Mouse (Mus musculus): ENCODE results near the gene Phactr3.

The Phactr3 gene

DNA sequence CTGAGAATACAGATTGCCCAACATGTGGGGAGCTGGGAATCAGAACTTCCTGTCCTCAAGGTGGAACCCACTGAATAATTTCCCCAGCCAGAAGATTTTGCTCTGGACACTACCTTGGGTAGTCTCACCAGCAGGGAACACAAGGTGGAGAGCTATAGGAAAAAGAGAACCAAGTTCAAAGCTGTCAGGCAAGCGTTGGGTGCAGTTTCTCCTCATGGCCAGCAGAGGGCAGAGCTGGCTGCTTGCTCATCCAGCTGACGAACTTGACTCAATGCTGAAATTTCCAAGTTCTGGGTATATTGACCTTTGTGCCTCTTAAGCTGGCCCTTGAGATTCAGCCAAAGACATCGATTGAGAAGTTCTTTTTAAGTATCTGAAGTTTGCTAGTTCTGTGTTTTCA lies 18.7 kb downstream of the Phactr3 start:
- DNase-seq, result peak; percentile 15 to 60

DNA sequence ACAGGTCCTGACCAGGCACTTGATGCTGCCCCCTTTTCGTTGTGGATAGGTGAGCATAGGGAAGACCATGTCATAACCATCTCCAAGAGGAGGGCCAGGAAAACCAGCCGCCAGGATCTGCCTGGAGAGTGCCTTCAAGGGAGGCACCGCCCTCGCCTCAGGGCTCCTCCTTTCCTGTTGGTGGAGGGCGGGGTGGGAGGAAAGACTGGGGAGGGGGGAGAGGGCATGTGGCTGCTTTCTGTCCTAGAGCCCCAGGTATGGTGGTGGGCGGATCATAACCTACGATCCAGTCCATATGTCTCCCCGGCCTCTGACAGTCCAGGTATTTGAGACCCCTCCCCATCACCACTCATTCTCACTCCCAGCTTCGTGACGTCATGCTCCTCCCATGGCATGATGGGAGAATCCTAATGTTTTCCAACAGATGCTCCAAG lies 22.7 kb downstream of the Phactr3 start:
- no peak for DNase-seq

DNA sequence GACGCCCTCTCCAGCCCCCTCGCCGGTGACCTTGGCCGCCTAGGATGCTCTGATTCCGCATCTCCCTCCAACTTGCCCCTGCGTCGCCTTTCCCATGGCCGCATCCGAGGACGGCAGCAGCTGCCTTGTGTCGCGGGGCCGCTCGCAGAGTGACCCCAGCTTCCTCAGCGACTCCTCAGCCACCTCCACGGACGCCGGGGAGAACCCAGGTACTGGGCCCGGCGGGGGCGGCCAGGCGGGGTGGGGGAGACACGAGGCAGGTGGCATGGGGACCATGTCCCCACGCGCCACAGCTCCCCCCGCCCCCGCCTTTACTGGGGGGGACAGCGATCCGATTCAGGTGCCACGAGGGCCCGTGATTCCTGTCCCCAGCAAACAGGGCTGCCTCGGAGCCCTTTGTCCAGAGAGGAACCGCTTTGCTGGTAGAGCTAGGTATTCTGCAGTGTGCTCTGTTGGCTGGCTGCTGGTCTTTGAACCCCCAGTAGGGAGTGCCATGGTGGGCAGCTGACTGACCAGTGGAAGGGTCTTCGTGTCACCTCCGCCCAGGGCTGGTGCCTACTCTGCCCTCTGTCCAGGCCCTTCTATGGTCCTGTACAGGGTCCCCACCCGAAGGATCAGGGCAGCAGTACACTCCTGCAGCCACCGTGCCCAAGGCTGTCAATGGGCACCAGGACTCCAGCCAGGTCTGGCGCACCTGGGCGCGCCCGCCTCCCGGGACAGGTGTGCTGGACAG lies 23.7 kb downstream of the Phactr3 start:
- no peak for DNase-seq

DNA sequence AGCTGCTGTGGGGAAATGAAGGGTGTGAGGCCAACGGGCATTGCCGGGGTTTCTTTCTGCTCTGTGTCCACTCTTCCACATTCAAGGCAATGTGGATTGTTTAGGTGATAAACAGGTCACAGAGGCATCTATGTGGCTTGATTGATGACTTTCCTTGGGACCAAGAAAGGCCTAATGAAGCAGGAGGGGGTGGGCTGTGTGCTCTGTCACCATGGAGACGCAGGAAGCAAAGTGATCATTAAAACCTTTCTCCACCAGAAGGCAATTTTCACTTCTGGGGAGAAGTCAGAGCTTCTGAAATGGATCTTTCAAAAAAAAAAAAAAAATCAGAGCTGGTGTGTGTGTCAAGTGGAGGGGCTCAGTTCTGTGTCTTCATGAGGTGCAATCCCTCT lies 24.2 kb downstream of the Phactr3 start:
- no peak for DNase-seq

DNA sequence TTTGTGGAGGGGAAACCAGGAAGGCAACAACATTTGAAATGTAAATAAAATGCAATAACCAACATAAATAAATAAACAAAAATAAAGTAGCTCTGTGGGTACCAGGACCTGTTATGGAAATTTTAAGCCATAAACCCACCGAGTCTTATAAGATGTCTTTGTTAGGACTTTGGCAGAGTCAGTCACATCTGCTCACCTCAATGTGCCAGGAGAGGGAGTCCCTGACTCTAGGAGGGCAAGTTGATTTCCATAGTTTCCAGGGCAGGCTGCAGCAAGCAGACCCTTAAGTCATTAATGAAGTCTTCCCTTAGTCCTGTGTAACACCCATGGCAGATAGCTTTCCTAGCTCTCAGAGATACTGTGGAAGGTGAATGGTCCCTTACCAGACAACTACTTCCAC lies 25.1 kb downstream of the Phactr3 start:
- no peak for DNase-seq

DNA sequence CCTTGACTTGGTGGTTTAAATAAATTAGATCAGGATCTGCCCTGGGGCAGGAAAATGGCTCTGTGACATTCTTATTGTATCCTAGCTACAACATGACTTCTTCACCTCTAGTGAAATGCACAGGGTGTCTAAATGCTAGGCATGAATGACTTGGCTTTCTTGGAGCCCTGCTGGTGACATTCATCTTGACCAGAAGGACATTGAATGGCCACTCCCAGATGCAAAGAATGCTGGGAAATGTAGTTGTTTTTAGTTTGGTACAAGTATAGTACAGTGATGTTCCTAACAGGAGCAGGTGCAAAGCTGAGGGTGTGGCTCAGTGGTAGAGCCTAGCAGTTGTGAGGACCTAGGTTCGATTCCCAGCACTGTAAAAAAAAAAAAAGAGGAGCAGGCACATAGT lies 30.5 kb downstream of the Phactr3 start:
- DNase-seq, result no peak

DNA sequence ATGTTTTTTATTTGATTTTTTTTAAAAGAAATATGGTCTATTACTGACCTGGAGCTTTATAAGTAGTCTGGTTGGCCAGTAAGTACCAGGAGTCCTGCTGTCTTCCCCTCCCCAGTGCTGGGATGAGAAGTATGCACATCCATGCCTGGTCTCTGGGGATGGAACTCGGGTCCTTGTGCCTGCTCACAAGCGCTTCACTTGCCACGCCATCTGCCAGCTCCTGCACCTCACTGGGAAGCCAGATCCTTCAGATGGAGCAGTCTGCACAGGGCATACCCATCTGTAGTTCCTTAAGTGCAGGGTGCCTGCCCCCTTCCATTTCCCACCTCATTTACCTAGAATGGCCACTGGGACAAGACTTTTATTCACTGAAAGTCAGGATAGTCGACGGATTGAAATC lies 31.9 kb downstream of the Phactr3 start:
- DNase-seq, result no peak

DNA sequence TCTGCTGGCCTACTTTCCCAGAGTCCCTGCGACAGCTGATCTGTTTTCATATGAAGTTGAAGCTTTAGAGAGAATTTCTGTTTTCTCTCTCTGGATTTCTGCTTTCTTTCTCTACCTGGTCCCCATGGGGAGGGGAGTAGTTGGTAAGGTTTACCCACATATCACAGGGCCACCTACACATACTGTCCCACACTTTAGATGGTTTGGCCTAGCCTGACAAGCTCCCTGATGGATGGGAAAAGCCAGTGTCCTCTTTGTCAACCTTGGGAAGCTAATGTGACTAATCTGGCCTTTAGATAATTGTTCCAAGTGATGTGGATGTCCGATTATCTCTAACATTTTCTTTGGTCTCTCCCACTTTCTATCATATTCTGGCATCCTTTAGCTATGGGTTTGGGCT lies 34.8 kb downstream of the Phactr3 start:
- DNase-seq, result no peak

DNA sequence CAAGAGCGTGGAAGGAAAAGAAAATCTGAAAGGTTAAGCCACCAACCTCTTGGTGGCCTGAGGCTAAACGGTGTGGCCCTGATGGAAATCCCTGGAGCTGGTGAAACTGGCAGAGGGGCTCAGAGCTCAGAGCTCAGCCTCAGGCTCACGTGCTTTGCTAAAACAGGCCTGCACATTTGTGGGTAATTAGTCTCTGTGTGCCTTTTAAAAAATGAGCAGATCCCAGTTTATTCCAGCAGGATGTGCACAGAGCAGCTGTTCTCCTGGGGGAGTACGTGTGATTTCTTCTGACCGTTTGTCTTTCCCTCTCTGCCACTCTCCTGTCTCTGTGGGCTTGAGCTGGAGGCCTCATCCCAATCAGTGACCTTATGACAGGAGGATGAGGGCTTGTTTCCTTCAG lies 35.4 kb downstream of the Phactr3 start:
- no peak for DNase-seq

DNA sequence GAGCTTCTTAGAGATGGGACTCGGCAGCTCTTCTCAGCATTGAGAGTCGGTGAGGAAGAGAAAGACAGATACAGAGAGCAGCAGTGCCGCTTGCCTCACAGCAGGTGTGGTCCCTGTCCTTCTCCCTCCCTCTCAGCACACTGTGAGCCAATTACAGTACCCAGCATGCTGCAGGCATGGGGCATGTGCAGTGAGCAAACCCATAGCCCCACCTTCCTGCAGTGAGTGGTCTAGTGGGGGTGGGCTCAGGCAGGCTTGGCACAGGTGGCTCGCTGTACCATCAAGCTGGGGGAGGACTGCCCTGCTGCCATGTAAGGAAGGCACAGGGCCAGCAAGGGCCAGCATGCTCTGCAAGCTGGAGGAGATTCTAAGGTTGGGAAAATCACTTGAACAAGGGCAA lies 35.8 kb downstream of the Phactr3 start:
- no peak for DNase-seq

DNA sequence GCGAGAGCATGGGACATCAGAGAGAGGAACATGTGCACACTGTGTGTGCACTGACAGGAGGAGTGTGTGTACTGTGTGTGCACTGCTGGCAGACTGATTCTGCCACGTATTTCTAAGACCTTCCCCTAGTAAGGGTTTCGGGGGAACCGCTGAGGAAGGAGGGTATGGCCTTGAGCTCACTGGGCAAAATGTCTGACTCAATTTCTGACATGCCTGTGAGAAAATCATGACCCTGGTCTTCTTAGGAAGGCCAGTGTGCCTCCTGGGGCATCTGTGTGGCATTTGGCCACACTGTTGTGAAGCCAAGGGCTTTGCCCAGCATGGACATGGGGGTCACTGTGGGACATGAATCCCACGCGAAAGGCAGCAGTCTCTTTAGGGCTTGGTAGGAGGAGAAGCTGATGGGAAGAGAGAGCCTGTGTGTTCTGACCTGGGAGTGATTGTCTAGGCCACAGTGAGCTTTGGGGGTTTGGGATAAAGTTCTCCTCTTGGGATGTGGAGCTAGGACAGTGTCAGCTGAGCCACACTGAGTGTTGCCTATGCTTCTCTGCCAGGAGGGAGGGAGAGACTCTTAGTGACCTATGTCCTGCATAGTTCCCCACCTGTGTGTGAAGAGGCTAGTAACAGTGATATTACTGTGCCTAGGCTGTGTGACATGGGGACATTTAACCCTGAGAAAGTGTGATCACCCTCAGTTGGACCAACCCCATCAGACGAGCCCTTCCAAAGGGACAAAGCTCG lies 36.6 kb downstream of the Phactr3 start:
- no peak for DNase-seq

DNA sequence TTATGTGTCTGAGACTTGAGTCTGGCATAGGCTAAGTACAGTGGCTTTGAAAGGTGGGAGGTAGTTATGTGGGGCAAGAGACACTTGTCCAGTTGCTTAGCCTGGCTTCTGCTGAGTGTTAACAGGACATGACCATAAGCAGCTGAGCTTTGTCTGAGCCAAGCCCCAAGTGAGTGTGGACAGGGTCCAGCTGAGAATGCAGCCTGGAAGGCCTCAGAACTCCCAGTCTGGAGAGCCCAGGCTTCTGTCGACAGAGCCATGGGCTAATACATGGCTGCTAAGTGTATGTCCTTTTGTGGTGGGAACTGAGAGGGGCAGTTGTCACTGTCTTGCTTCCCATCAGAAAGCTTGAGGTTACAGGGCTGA lies 37.1 kb downstream of the Phactr3 start:
- no peak for DNase-seq

DNA sequence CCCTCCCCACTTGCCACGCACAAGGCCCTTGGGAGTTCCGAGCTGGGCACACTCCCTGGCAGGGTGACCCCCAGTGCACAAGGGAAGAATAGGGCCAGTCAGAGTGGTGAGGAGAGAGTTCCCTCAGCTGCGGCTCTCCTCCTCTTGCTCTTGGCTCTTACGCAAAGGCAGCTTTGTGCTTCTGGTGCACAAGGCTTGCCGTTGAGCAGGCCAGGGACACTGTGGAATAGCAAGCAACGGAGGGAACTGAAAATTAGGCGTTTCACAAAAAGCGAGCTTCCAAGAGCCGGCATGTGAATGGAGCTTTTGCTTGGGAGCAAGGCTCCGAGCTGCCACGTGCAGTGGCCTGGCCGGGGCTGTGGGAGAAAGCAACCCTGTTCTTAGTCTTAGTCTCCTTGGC lies 40.2 kb downstream of the Phactr3 start:
- no peak for DNase-seq

DNA sequence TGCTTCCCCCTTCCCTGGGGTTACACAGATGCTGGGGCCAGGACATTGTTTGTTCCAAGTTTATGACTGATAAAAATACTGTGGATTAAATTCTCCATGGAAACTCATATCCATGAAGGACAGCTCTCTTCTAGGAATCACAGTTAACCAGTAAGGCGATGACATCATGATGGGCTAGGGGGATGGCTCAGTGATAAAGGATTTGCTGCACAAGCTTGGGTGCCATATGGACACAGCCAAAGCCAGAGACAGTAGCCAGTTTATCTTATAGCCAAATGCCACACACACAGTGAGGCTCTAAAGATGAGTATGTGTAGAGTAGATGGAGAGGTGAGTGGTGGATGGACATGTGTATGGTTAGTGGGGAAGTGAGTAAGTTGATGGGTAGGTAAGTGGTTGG lies 45.2 kb downstream of the Phactr3 start:
- DNase-seq, result no peak

DNA sequence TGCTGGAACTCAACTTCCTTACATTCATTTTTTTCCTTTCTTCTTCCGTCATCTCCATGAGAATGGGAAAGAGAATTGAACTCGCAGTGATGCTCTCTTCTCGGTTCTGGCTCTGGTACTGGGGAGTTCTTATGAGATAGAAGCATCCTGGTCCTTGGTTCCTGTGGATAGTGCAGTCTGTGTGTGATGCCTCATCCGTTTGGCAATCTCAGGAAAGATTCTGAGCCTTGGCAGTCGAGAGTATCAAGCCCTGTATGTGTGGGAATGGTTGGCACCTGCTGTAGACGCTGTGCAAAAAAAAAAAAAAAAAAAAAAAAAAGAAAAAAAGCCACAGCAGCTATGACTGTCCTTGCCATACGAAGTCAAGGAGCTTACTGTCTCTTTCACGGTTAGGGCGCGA lies 47.2 kb downstream of the Phactr3 start:
- no peak for DNase-seq

DNA sequence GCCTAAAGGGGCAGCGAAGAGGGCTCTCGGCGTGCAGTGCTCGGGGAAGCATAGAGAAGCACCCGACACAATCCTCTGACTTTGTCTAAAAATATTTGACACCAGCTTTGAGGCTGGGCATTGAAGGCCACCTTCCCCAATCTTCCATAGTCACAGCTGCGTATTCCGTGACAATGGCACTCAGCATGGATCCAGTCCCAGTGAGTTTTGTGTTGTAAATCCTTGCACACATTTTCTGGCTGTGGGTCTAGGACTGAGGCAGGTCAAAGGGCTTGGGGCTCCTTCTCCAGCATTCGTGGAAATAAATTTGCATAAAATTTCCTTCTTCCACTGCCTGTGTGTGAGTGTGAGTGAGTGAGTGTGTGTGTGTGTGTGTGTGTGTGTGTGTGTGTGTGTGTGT lies 51.2 kb downstream of the Phactr3 start:
- DNase-seq, result no peak

DNA sequence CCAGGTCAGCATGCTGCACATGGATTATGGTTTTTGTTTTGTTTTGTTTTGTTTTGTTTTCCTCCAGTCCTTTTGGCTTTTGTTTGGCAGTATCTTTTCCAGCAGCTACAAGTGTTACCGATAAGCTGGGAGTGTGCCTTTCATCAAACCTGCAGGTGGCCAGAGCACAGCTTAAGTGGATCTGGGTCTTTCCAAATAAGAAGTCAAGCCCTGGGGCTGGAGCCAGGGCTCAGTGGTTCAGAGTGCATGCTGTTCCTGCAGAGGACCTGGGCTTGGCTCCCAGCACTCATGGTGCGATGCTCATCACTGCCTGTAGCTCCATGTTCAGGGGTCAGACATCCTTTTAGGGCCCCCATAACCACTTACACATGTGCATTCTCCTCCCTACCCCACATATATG lies 55.2 kb downstream of the Phactr3 start:
- no peak for DNase-seq

DNA sequence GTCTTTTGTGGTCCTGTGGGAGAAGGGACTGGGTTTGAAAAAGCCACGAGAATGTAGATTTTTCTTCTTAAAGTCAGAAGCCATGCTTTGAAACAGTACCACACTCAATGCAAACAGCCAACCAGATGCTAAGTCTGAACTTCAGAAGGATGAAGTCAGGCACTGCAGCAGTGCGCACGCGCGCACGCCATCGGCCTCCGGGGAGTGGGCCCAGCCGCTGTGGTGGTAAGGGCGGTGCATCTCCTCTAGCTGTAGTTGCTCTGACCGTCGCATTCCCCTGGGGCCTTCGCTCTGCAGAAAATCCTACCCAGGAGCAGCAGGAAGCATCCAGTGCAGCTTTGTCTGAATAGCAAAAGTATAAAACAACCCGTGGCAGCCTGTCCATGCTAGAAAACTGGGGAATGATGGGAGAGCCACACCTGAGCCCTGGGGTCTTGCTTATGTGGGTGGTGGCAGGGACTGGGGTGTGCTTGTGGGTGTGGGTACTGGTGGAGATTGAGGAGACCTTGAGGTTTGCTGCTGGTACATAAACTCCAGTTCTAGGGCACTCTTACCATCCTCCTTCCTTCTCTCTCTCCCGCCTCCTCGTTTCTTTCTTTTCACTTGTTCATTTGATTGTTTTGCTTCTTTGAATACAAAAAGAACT lies 56.6 kb downstream of the Phactr3 start:
- DNase-seq, result no peak

DNA sequence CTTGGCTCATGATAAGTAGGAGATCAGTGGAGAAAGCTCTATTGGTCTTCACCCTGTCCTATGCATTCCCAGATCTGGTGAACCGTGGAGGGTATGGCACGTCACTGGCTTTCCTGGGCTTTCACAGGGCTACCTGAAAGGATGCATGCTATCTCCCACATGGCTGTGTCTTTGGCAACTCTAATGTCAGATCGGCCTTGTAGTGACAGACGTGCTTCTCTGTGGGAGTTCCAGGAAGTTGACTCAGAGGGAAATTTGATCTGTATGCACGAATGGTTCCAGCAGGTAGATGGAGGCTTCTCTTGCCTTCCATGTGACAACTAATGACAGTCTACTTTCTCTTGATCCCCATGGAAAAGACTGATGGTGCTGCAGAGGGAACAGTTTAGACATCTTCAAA lies 65.5 kb downstream of the Phactr3 start:
- no peak for DNase-seq

DNA sequence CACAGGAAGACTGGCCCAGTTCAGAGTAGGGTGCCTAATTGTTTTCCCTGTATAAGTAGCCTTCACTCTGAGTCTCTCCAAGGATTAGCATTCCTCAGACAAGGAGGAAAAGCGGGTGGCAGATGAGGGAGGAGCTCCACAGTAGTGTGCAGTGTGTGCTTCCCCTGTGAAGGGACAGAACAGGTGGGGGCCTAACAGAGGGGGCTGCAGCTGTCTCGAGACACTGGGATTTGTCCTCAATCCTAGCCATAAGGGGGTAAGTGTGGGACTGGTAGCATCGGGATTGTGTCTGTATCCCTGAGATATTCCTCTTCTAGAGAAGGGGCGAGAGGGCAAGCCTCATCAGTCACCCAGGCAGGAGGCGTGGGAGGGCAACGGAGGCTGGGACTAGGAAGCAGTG lies 66.1 kb downstream of the Phactr3 start:
- no peak for DNase-seq

DNA sequence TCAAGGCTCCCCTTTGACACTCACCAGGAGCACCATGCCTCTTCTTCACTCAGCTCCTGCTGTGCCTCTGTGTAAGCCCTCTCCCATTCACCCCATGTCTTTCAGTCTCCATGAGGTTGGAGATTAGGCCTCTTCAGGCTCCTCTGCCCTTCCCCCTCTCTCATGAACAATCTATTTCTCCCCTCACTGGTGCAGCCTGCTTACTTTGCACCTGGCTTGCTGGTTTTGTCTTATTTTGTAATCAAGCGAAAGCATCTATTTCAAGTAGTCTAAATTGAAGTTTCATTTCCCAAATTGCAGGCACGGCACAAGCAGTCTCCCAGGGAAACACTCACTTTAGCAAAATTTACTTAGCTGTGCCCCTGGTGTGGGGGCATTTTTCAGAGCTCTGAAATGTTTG lies 70.2 kb downstream of the Phactr3 start:
- DNase-seq, result no peak

DNA sequence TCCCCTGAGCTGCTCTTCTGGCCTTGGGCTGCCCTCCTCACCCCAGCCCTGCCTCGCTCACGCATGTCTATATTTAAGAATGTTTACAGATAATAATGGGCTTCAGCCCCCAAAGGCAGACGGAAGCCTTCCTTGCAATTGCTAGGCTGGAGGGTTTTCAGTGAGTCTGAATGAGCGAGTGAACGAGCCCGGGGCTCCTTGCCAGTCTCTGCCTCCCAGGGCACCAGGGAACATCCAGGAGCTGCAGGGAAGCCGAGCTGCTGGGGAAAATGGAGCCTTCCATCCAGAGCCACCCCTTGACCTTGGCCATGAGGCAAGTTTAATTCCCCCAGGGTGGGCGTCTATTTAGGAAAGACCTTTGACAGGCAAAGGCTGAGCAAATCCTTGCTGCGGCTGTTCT lies 74.1 kb downstream of the Phactr3 start:
- DNase-seq, result no peak

DNA sequence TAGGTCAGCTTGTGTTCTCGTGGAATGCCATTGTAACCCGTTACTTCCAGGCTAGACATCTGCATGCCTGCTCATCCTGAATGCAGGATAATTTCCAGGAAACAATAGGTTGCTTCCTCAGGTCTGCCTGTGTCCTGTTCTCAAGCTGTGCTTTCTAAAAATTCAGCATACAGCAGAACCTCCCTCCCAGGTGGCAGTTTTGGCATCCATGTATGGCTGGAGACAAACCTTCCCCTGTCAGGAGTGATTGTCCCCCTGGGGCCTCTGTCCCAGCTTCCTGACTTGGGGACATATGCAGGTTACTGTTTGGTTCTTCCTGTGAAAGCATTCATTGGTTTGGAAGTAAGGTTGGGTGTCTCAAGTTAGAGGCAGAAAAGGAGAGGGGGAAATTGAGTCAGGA lies 74.7 kb downstream of the Phactr3 start:
- DNase-seq, result no peak

DNA sequence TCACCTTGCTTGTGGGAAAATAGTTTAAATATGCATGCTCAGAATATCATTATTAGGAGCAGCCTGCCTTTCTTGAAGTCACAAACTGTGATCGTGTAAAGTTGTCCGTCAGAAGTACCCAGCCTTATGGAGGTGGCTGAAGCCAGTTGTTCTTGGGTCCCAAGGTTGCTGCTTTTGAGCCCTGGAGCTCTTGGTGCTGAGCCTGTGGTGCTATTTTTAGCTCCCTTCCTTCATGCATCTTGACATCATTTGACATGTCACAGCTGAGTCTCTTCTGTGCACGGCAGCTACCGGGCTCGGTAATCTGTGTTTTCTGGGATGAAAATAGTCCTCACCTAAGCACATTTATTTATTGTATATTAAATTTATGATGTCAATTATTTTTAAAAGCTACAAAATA lies 76.1 kb downstream of the Phactr3 start:
- DNase-seq, result no peak
